Mouse (Mus musculus) layer of hippocampus, postnatal 25 days (tissue): ENCODE results near the gene Celsr1. TPM values are rescaled to one million over a fixed set of nuclear protein-coding genes. Genes with fewer than 3 reads are reported as not detected.
"Not testable (repeated sequence)": the region's sequence is repeated elsewhere in the genome, so short reads cannot be mapped to it uniquely, and the experiment has no call there.

Source experiments
- DNase-seq, 2 experiments: peaks; one replicate each; pipeline ENCODE4 v3.0.0; 2022; ENCODE audit warnings: mixed read lengths in 2 of 2, low spot score in 1 of 2; ENCODE audit errors: extremely low spot score in 1 of 2
- total RNA-seq, 2 experiments: library from RNA; stranded (reverse); gene quantifications; 2 replicates each; pipeline ENCODE4 v1.2.3; 2021

The Celsr1 gene
- total RNA-seq, 2 experiments from 2014 or later, result 4.5 to 6.1 TPM

GRCm38 (mm10) chr15:86065367-86065766 lies 31.8 kb upstream of the Celsr1 start:
- DNase-seq, result no peak

- no peak for DNase-seq
Measured at GRCm38 (mm10) chr15:86064850-86065229, 31.3 kb upstream of the Celsr1 start.

GRCm38 (mm10) chr15:86064191-86064849 lies 30.7 kb upstream of the Celsr1 start:
- DNase-seq, result no peak

- DNase-seq, result no peak
Measured at GRCm38 (mm10) chr15:86061848-86062481, 28.4 kb upstream of the Celsr1 start.

GRCm38 (mm10) chr15:86061221-86061620 lies 27.6 kb upstream of the Celsr1 start:
- DNase-seq, result no peak

GRCm38 (mm10) chr15:86060581-86060980 lies 27.0 kb upstream of the Celsr1 start:
- DNase-seq, result no peak

- DNase-seq, result no peak
Measured at GRCm38 (mm10) chr15:86059835-86060380, 26.3 kb upstream of the Celsr1 start.

- no peak for DNase-seq
Measured at GRCm38 (mm10) chr15:86058931-86059834, 25.6 kb upstream of the Celsr1 start.

- DNase-seq, result peak; percentile 79 to 88
Measured at GRCm38 (mm10) chr15:86058394-86058915, 24.9 kb upstream of the Celsr1 start.

- no peak for DNase-seq
Measured at GRCm38 (mm10) chr15:86057908-86058307, 24.3 kb upstream of the Celsr1 start.

- DNase-seq, result no peak
Measured at GRCm38 (mm10) chr15:86057413-86057812, 23.8 kb upstream of the Celsr1 start, which contains the start of gene Gramd4. TSS of gene Gramd4 (plus strand) at chr15:86057695.

GRCm38 (mm10) chr15:86056221-86056760 lies 22.7 kb upstream of the Celsr1 start:
- no peak for DNase-seq

GRCm38 (mm10) chr15:86054861-86055260 lies 21.3 kb upstream of the Celsr1 start:
- DNase-seq, result not testable (repeated sequence)

- DNase-seq, result peak; percentile 71 to 94
Measured at GRCm38 (mm10) chr15:86053890-86054536, 20.4 kb upstream of the Celsr1 start.

GRCm38 (mm10) chr15:86051878-86052478 lies 18.4 kb upstream of the Celsr1 start:
- no peak for DNase-seq

GRCm38 (mm10) chr15:86051152-86051551 lies 17.6 kb upstream of the Celsr1 start:
- no peak for DNase-seq

- no peak for DNase-seq
Measured at GRCm38 (mm10) chr15:86050170-86050743, 16.7 kb upstream of the Celsr1 start.

- no peak for DNase-seq
Measured at GRCm38 (mm10) chr15:86049510-86049909, 15.9 kb upstream of the Celsr1 start.

GRCm38 (mm10) chr15:86042364-86042763 lies 8.8 kb upstream of the Celsr1 start:
- no peak for DNase-seq
